Mouse (Mus musculus) CH12.LX (cell line): ENCODE measurements around the gene Pck1. TPM values are rescaled to one million over a fixed set of nuclear protein-coding genes. Genes with fewer than 3 reads are reported as not detected.

Source experiments
- DNase-seq: peaks from one replicate; pipeline ENCODE4 v3.0.0-alpha.2; 2013; ENCODE audit errors: extremely low read depth
- H3K27ac ChIP-seq: 2 replicates; pipeline ENCODE4 v1.5.1; 2012; ENCODE audit warnings: low read depth, mild to moderate bottlenecking, control low read depth, moderate library complexity; ENCODE audit not compliant: insufficient read depth
- H3K27me3 ChIP-seq: replicated peaks from 2 replicates; pipeline ENCODE3; 2012; ENCODE audit warnings: inconsistent platforms
- H3K36me3 ChIP-seq, 2 experiments: replicated peaks in 1 of 2; 2 replicates each; pipeline versions ENCODE3 to v1.6.1; 2012; ENCODE audit warnings: inconsistent platforms in 1 of 2, low read length in 1 of 2, mild to moderate bottlenecking in 1 of 2, mixed read lengths in 1 of 2, moderate library complexity in 1 of 2; ENCODE audit not compliant: control insufficient read depth in 1 of 2, insufficient read depth in 1 of 2
- H3K4me1 ChIP-seq, 2 experiments: 2 replicates each; pipeline ENCODE4 v1.6.1; 2012; ENCODE audit warnings: inconsistent platforms in 1 of 2, moderate library complexity in 1 of 2; ENCODE audit not compliant: insufficient read depth in 2 of 2, control insufficient read depth in 1 of 2
- H3K4me2 ChIP-seq: 2 replicates; pipeline ENCODE4 v1.6.1; 2012; ENCODE audit warnings: low read depth, mild to moderate bottlenecking, control low read depth; ENCODE audit not compliant: poor library complexity, insufficient read depth, severe bottlenecking
- H3K4me3 ChIP-seq, 3 experiments: fragments of 150-350 bp in 1 of 3; sonication (generic) in 1 of 3; replicated peaks in 1 of 3; 2 replicates each; pipeline versions ENCODE3 to v1.5.1; 2011 to 2012; ENCODE audit warnings: low read depth in 2 of 3, low read length in 2 of 3, mild to moderate bottlenecking in 2 of 3, moderate library complexity in 2 of 3, control low read depth in 1 of 3, improper control_type of control experiment in 1 of 3, inconsistent platforms in 1 of 3, mixed read lengths in 1 of 3; ENCODE audit not compliant: poor library complexity in 1 of 3
- H3K79me2 ChIP-seq: replicated peaks from 2 replicates; pipeline ENCODE4 v1.6.1; 2012; ENCODE audit warnings: mild to moderate bottlenecking, moderate library complexity; ENCODE audit not compliant: control insufficient read depth, poor library complexity, insufficient read depth, severe bottlenecking; ENCODE audit errors: extremely low read depth
- H3K9ac ChIP-seq: 2 replicates; pipeline ENCODE4 v1.6.1; 2012; ENCODE audit warnings: low read depth, mild to moderate bottlenecking, control low read depth, moderate library complexity; ENCODE audit not compliant: insufficient read depth
- H3K9me3 ChIP-seq: replicated peaks from 2 replicates; pipeline ENCODE3; 2012; ENCODE audit warnings: low read length, inconsistent platforms, mixed read lengths
- CHD2 ChIP-seq: IDR thresholded peaks from 2 replicates; pipeline ENCODE4 v1.6.1; 2011; ENCODE audit warnings: low read length, improper control_type of control experiment
- CTCF ChIP-seq, 2 experiments: IDR thresholded peaks in 1 of 2; conservative IDR thresholded peaks in 1 of 2; 2 replicates each; pipeline ENCODE4 v1.5.1; 2011 to 2012; ENCODE audit warnings: low read depth in 2 of 2, low read length in 2 of 2, improper control_type of control experiment in 1 of 2, inconsistent platforms in 1 of 2, mild to moderate bottlenecking in 1 of 2, moderate library complexity in 1 of 2
- ELF1 ChIP-seq: IDR thresholded peaks from 2 replicates; pipeline ENCODE4 v1.6.1; 2014; ENCODE audit warnings: low read depth, mild to moderate bottlenecking, inconsistent platforms, low read length, improper control_type of control experiment
- EP300 ChIP-seq: IDR thresholded peaks from 2 replicates; pipeline ENCODE4 v1.6.1; 2011; ENCODE audit warnings: low read length, improper control_type of control experiment
- HCFC1 ChIP-seq: IDR thresholded peaks from 2 replicates; pipeline ENCODE4 v1.6.1; 2012; ENCODE audit warnings: low read depth, mild to moderate bottlenecking, inconsistent platforms, low read length, improper control_type of control experiment
- IRF4 ChIP-seq: IDR thresholded peaks from 2 replicates; pipeline ENCODE4 v1.6.1; 2014; ENCODE audit warnings: low read depth, mild to moderate bottlenecking, inconsistent platforms, low read length, improper control_type of control experiment
- JUND ChIP-seq: conservative IDR thresholded peaks from 2 replicates; pipeline ENCODE4 v1.6.1; 2011; ENCODE audit warnings: low read depth, low read length, improper control_type of control experiment
- KAT2A ChIP-seq: IDR thresholded peaks from 2 replicates; pipeline ENCODE4 v1.6.1; 2012; ENCODE audit warnings: low read length, improper control_type of control experiment, inconsistent platforms; ENCODE audit not compliant: insufficient replicate concordance
- MAFK ChIP-seq: IDR thresholded peaks from 2 replicates; pipeline ENCODE4 v1.6.1; 2011; ENCODE audit warnings: low read length, improper control_type of control experiment; ENCODE audit not compliant: insufficient replicate concordance
- MAZ ChIP-seq: IDR thresholded peaks from 2 replicates; pipeline ENCODE4 v1.6.1; 2012; ENCODE audit warnings: low read depth, mild to moderate bottlenecking, inconsistent platforms, low read length, improper control_type of control experiment, moderate library complexity
- MXI1 ChIP-seq: IDR thresholded peaks from 2 replicates; pipeline ENCODE4 v1.6.1; 2011; ENCODE audit warnings: mild to moderate bottlenecking, low read depth, low read length, improper control_type of control experiment
- MYC ChIP-seq: IDR thresholded peaks from 2 replicates; pipeline ENCODE4 v1.6.1; 2011; ENCODE audit warnings: low read depth, mild to moderate bottlenecking, improper control_type of control experiment, low read length
- NELFE ChIP-seq: IDR thresholded peaks from 2 replicates; pipeline ENCODE4 v1.6.1; 2011; ENCODE audit warnings: low read depth, low read length, improper control_type of control experiment
- NRF1 ChIP-seq: IDR thresholded peaks from 2 replicates; pipeline ENCODE4 v1.6.1; 2014; ENCODE audit warnings: low read depth, mild to moderate bottlenecking, inconsistent platforms, low read length, improper control_type of control experiment, moderate library complexity
- PAX5 ChIP-seq: IDR thresholded peaks from 2 replicates; pipeline ENCODE4 v1.6.1; 2012; ENCODE audit warnings: low read length, inconsistent platforms, mixed read lengths
- POLR2AphosphoS2 ChIP-seq: IDR thresholded peaks from 2 replicates; pipeline ENCODE4 v1.6.1; 2011; ENCODE audit warnings: low read depth, low read length, improper control_type of control experiment
- RAD21 ChIP-seq: IDR thresholded peaks from 2 replicates; pipeline ENCODE4 v1.6.1; 2011; ENCODE audit warnings: low read depth, mild to moderate bottlenecking, low read length, improper control_type of control experiment, moderate library complexity
- SMC3 ChIP-seq: IDR thresholded peaks from 2 replicates; pipeline ENCODE4 v1.6.1; 2011; ENCODE audit warnings: low read depth, low read length, improper control_type of control experiment
- TBP ChIP-seq: conservative IDR thresholded peaks from 2 replicates; pipeline ENCODE4 v1.6.1; 2011; ENCODE audit warnings: low read depth, low read length, improper control_type of control experiment
- TCF12 ChIP-seq: IDR thresholded peaks from 2 replicates; pipeline ENCODE4 v1.6.1; 2014; ENCODE audit warnings: low read depth, mild to moderate bottlenecking, inconsistent platforms, low read length, improper control_type of control experiment
- ZKSCAN1 ChIP-seq: IDR thresholded peaks from 2 replicates; pipeline ENCODE4 v1.6.1; 2012; ENCODE audit warnings: low read depth, inconsistent platforms, low read length, improper control_type of control experiment, borderline replicate concordance
- ZMIZ1 ChIP-seq: IDR thresholded peaks from 2 replicates; pipeline ENCODE4 v1.6.1; 2012; ENCODE audit warnings: low read depth, mild to moderate bottlenecking, inconsistent platforms, low read length, improper control_type of control experiment
- ZNF384 ChIP-seq: IDR thresholded peaks from 2 replicates; pipeline ENCODE4 v1.6.1; 2012; ENCODE audit warnings: low read depth, low read length, improper control_type of control experiment, inconsistent platforms
- dilution Hi-C: fragments of 300-500 bp; cut with MboI; formaldehyde crosslinking; loops from 2 replicates; pipeline ENCODE4 v1.14.3; 2020; ENCODE audit warnings: low sequenced_read_pairs; ENCODE audit not compliant: extremely low pct_unique_long_range_greater_than_20kb, extremely low pct_ligation_motif_present
- in situ Hi-C: fragments of 300-500 bp; cut with MboI; formaldehyde crosslinking; loops from 3 replicates; pipeline ENCODE4 v1.14.3; 2019; ENCODE audit warnings: low sequenced_read_pairs, low pct_ligation_motif_present, low pct_unique_long_range_greater_than_20kb, mixed read lengths
- polyA plus RNA-seq: library from polyadenylated mRNA; unstranded; fragments of >175 nt; gene quantifications from 2 replicates; pipeline ENCODE4 v1.2.1, GENCODE M21; 2012; ENCODE audit warnings: low read depth; ENCODE audit not compliant: insufficient read length
- total RNA-seq, 2 experiments: library from RNA; depleted of rRNA; stranded (reverse); fragments of 300-350 nt in 1 of 2; fragments of >200 nt in 1 of 2; gene quantifications; 2 replicates each; pipeline ENCODE4 v1.2.3; 2012 to 2014

Pck1 gene
- total and polyA plus RNA-seq, 3 experiments: 0.08 to 0.13 (median 0.11) TPM

DNA sequence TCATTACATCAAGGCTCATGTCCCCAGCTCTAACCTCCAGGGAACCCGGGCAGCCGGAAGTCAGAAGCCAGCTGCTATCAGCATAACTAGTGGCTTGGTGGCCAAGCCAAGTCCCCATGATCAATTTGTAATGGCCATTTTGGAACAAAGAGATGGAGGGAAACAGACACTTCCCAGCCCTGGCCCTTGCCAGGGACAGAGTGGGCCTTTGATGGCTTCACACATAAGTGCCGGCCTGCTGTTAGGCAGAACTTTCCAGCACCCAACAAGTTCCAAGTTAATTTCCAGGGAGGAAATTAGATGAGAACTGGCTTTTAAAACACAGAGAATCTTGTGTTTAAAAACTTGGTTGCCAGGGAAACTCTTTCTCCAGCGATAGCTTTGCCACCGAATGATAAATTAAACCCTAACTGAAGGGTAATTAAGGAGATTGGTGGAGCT, 15.6 kb downstream of the Pck1 start:
- in situ Hi-C loops (loop anchor here (25.0 kb wide), 1 partner anchor 156 kb away; the partner anchor contains the start of genes Rae1 and Rbm38), dilution Hi-C loops (no loop called here)
- no peak overlapping the region for H3K4me2 ChIP-seq
- H3K27me3 ChIP-seq: peaks cover 55% of the 10 kb centered on the region
- H3K27ac ChIP-seq: no peak overlapping the region
- H3K36me3 ChIP-seq: no peaks in the 10 kb centered on the region
- peaks cover 7 to 14% of the 10 kb centered on the region in 2 experiments for H3K4me1 ChIP-seq
- no peaks in the 10 kb centered on the region for H3K9me3 ChIP-seq
- no peak for TF ChIP-seq ZKSCAN1
- TF ChIP-seq POLR2AphosphoS2: no peak
- TF ChIP-seq NRF1: no peak
- TF ChIP-seq TBP: no peak
- TF ChIP-seq MAFK: no peak
- no peak for TF ChIP-seq NELFE
- no peak for TF ChIP-seq ZMIZ1
- no peak for TF ChIP-seq KAT2A
- no peak for TF ChIP-seq RAD21
- TF ChIP-seq MXI1: no peak
- no peak for TF ChIP-seq EP300
- no peak for TF ChIP-seq IRF4
- no peak for TF ChIP-seq CHD2
- TF ChIP-seq SMC3: no peak
- TF ChIP-seq MAZ: no peak
- no peak for TF ChIP-seq HCFC1
- TF ChIP-seq CTCF (conservative IDR thresholded peaks at IDR 0.05 in 1 of 2, IDR thresholded peaks at IDR 0.05 in 1 of 2; ENCODE audit: low read depth in 2 of 2, low read length in 2 of 2): no peak
- no peak for TF ChIP-seq PAX5
- no peak for TF ChIP-seq MYC
- TF ChIP-seq ELF1: no peak
- no peaks in the 10 kb centered on the region for H3K79me2 ChIP-seq
- H3K9ac ChIP-seq: no peak overlapping the region
- no peak for DNase-seq
- no peak overlapping the region for H3K4me3 ChIP-seq

DNA sequence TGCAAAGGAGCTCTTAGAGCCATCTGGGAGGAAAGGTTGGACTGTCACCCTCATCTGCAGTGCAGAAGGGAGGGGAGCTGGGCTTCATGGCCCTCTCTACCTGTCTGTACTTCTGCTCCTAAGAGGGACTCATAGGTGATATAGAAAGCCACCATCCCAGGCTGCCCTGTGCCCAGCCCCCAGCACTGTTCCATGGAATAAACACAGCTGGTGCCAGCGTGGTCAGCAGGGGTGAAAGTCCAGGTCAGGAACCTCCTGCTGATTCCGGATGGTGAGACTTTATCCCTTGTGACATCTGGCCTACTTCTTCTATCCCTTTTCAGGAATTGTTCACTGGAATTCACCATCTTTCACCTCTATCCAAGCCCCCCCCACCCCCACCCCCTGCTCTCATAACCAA, 17.2 kb downstream of the Pck1 start:
- H3K27ac ChIP-seq: no peak overlapping the region
- H3K9me3 ChIP-seq: no peaks in the 10 kb centered on the region
- H3K36me3 ChIP-seq: no peaks in the 10 kb centered on the region
- no peaks in the 10 kb centered on the region for H3K79me2 ChIP-seq
- peaks cover 49% of the 10 kb centered on the region for H3K27me3 ChIP-seq
- TF ChIP-seq TCF12: no peak
- no peak for TF ChIP-seq EP300
- TF ChIP-seq ZNF384: no peak
- no peak for TF ChIP-seq JUND
- H3K4me1 ChIP-seq: peaks cover 7 to 22% of the 10 kb centered on the region in 2 experiments
- dilution Hi-C loops (no loop called here), in situ Hi-C loops (loop anchor here (25.0 kb wide), 1 partner anchor 158 kb away; the partner anchor contains the start of genes Rae1 and Rbm38)
- H3K9ac ChIP-seq: no peak overlapping the region
- no peak overlapping the region for H3K4me2 ChIP-seq
- no peak overlapping the region for H3K4me3 ChIP-seq
- no peak for DNase-seq
